Mouse (Mus musculus) fat pad, adult 2 months (tissue): ENCODE measurements around the gene Sri.

ENCODE experiments used
- DNase-seq: peaks from one replicate; pipeline ENCODE4 v3.0.0-alpha.2; 2011; ENCODE audit warnings: low read depth, low spot score; ENCODE audit errors: extremely low read depth

Gene Sri

DNA sequence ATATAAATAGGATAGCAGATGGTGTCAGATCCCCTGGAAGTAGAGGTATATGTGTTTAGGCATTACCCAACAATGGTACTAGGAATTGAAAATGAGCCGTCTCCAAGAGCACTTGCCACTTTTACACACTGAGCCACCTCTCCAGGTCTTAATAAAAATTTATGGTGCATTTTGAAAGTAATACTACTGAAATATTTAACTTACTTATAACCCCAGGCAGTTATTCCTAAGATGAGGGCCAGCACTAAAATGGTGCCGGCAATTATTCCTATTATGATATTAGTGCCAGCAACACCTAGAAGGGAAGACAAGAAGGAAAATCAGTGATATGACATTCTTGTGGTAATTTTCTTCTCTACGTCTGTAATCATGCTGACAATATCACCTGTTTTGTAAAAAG lies 65.8 kb downstream of the Sri start:
- no peak for DNase-seq

DNA sequence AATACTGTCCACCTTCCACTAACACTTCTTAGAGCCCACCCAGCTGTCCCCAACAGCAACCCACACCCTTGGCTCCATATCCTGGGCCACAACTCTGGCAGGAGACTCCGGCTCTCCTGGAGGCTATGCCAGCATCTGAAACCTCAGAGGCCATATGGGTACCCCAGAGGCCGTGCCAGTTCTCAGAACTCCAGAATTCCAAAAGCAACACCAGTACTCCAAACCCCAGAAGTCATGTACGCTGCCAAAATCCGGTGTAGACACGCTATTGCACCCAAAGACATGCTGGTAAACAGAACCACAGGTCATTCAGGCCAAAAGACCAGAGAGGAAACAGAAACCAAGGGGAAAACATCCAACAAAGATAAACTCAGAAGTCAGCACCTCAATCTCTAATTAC lies 66.4 kb downstream of the Sri start:
- DNase-seq = no peak

DNA sequence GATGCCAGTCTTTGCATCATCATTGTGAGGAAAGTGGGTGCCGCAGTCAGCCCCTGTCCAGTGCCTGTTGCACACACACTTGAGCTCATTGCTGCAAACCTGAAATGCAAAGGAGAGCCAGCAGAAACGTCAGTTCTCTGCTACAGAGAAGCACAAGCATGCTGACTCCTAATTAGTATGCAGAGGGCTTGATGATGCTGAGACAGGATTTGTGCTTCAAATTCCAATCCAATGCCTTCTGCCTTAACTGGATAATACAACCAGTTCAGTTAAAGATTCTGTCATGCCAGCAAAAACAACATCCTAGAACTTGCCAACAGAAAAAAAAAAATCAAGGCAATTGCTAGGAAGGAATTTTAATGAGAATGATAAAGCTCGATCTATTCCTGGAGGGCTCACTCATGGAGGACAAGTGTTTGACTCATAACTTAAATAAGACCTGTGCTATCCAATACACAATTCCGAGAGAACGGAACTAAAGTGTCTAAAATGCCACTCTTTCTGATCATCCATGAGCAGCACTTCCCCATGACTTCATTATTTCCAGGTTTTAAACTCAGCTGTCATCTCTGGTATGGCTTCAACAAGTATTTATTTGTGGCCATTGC lies 70.8 kb downstream of the Sri start:
- no peak for DNase-seq
